Mouse (Mus musculus): Measurements from ENCODE around the gene Camk2b.
"Not testable (repeated sequence)": the region's sequence is repeated elsewhere in the genome, so short reads cannot be mapped to it uniquely, and the experiment has no call there.

Gene Camk2b

DNA sequence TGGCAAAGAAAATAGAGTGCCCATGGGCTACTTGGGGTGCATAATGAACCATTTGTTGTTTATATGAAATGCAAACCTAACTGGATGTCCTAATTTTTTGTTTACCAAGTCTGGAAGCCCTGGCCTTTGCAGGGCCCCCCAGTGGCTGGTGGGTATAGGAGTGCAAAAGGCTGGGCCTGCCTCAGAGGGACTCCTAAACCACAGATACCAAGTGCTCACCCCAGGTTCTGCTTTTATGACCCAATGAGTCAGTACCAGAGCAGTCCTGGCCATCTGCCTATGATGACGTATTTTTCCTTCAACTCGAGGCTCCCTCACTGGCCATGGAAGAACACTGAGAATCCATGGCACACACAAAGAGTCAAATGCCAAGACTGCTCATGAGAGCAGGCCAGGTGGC lies 121.1 kb downstream of the Camk2b start:
- DNase-seq (ENCODE audit: low spot score): peak; percentile 43

DNA sequence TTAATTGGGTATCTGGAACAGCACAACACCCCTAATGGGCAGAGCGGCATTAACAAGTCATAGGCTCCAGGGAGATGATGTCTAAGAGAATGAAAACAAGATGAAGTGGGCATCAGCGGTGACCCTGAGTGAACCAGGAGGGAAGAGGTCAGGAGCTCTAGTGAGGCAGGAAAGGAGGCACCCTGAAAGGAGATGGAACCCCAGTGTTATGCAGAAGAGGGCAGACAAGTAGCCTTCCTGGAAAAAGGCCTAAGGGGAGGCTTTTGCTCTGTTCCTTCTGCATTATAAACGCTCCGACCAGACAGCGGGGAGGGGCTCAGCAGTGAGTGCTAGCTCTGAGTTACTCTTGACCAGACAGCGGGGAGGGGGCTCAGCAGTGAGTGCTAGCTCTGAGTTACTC lies 123.2 kb downstream of the Camk2b start:
- no peak for DNase-seq (ENCODE audit: low spot score)

DNA sequence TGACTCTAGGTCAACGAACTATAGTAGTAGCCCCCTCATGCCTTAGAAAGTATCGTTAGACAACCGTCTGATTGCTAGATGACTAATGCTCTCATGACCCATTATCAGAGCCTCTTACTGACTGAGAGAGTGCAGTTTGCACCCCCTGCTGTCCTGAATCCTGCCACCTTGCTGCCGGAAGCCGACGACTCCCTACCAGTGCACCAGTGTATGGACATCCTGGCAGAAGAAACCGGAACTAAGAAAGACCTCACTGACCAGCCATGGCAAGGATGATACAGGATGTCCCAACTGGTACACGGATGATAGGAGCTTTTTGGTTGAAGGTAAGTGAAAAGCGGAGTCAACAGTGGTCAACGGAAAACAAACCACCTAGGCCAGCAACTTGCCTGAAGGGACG lies 131.6 kb downstream of the Camk2b start:
- DNase-seq (ENCODE audit: low spot score): not testable (repeated sequence)

DNA sequence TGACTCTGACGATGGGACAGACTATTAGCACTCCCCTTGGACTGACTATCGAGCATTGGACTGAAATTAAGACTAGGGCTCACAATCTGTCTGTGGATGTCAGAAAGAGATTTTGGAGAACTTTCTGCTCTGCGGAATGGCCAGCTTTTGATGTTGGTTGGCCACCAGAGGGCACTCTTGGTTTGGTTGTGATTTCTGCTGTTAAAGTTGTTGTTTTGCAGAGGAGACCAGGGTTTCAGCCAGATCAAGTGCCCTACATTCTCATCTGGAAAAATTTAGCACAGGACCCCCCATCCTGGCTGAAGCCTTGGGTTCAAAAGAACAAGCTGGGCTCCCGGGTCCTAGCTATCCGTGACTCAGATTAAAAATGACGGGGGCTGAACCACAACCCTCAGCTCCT lies 134.2 kb downstream of the Camk2b start:
- not testable (repeated sequence) for DNase-seq (ENCODE audit: low spot score)

DNA sequence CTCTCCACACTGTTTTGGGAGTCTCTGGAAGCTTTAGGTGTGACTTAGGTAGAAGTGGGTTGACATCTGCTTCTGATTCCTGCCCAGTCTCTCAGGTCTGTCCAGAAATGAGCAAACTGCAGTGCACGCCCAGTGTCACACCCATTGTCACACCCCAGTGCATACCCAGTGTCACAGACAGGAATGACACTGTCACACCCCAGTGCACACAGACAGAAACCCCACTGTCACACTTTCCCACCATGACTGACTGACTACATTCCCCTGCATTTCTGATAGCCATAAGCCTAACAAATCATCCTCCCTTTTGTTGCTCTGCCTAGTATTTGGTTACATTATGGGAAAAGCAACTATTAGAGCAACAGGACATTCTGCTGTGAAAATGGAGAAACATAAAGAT lies 135.6 kb downstream of the Camk2b start:
- DNase-seq (ENCODE audit: low spot score): no peak

DNA sequence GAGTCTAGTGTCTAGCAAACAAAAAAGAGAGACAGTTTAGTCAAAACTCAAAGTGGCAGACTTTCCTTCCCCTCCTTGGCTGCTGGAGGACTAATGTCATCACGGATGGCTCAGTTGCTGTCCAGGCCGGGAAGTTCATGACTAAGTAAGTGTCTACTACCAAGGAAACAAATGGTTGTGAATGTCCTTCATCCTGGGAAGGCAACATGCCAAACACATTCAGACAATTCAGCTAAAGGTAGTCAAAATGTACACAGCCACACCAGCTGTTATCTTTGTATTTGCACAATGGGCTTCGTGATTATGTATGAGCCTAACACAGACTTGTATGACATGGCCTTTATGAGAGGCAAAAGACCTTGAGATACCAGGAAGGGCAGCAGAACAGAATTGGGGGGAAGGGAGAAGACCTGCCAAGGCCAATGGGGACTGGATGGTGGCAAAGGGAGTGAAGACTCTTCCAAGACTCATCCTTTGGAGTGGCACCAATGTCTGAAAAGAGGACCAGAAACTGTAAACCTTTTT lies 139.4 kb downstream of the Camk2b start:
- no peak for DNase-seq (ENCODE audit: low spot score)

DNA sequence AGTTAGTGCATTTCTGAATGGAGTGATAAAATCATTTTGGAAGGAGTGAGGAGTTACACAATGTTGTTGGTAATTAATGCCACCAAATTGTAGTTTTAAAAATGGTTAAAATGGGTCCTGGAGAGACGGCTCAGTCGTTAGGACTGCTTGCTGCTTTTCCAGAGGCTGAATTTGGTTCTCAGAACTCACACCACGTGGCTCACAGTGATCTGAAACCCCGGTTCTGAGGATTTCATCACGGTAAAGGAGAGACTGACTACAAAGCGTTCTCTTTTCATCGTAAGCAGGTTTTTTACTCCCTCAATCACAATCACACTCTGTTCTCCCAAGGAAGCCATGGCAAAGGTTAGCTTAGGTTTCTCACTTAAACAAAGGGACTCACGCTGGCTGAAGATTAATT lies 141.5 kb downstream of the Camk2b start:
- DNase-seq (ENCODE audit: low spot score): no peak

DNA sequence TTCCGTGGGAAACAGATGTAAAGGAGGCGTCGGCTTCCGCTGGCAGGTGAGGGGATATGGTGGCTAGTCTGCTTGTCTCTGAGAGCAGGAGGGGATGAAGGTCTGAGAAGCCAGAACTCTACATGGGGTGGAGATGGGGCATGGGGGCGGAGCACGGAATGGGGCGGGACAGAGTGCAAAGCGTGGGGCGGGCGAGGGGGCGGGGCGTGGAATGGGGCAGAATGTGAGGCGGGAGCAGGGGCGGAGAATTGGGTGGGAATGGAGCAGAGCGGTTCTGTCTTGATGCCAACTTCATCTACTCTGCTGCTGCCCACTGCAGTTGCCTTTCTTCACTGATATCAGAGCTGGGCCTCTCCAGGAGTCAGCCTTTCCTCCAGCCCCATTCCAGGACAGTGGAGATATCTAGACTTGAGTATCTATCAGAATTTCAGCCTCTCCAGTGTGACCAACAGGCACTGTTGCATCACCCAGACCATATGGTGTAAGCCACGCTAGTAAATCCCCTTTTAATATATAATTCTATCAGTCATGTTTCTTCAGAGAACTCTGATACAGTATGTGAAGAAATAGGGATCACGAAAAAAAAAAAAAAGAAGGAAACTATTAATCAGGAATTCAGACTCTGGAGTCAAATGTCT lies 145.7 kb downstream of the Camk2b start:
- no peak for DNase-seq (ENCODE audit: low spot score)

All from MN1 (cell line).